Mouse (Mus musculus) left cerebral cortex, postnatal 14 days (tissue): ENCODE measurements around the gene Eya3. TPM values are rescaled to one million over a fixed set of nuclear protein-coding genes. Genes with fewer than 3 reads are reported as not detected.
"Not testable (repeated sequence)": the region's sequence is repeated elsewhere in the genome, so short reads cannot be mapped to it uniquely, and the experiment has no call there.

Experiments used
- DNase-seq, 2 experiments: peaks; one replicate each; pipeline ENCODE4 v3.0.0; 2021 to 2022; ENCODE audit warnings: low spot score in 2 of 2, mixed read lengths in 1 of 2
- intact Hi-C: fragments of 180-260 bp; cut with DNase I; formaldehyde crosslinking; loops from one replicate; pipeline ENCODE4 v1.15.1; 2025
- long read RNA-seq, 2 experiments: library from polyadenylated mRNA; stranded (forward); transcript quantifications; one replicate each; pipeline ENCODE4 v2.0.0; 2021
- total RNA-seq, 2 experiments: library from RNA; stranded (reverse); gene quantifications; 2 replicates each; pipeline ENCODE4 v1.2.3; 2021

The Eya3 gene
- total RNA-seq = 10 to 100 TPM; 26.6 to 29.4 TPM
- long read RNA-seq, experiment 1, partial matches to known transcripts = 0 of 2 reads
- long read RNA-seq, experiment 1, other reads (novel, unspliced or antisense) = 2 of 2 reads
- long read RNA-seq, experiment 2, full-length matches to known transcripts = 5 of 6 reads
- long read RNA-seq, experiment 2, partial matches to known transcripts = 0 of 6 reads
- long read RNA-seq, experiment 2, other reads (novel, unspliced or antisense) = 1 of 6 reads

DNA sequence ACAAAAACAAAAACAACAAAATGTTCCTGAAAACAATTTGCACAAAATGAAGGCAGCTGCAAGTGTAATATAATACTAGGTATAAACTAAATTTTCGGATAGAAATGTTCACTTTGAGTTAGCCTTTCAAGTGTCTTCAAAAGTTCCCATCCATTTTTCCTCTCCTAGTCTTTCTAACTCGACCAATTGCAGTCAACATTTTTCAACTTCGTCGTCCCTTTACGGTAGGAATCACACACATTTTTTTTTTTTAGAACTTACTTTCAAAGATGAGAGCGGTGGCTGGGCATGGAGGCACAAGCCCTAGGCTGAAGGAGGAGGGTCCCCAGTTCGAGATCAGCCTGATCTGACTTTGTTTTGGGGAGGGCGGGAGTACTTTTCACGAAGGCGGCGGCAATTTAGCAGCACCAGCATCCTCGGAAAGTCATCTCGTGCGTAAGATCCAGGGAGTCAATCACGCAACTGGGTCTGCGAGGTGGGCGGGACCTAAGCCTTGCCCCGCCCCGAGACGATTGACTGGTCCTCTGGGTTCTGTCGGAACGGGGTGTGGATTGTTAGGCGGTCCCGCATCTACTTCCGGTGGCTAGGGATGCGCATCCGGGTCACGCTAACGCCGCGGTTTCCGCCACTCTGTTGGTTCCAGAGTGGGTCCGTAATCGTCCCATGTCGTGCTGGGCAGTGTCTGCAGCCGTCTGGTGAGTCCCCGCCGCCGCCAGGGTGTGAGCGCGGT lies at the start of gene Eya3:
TSS of gene Eya3 (plus strand) at position 527 of the 730 bp plus-strand sequence.
- intact Hi-C loops = loop anchor here (5.0 kb wide), 1 partner anchor 71 kb away; no protein-coding TSS in a partner anchor
- DNase-seq = peak; percentile 94 to 97

DNA sequence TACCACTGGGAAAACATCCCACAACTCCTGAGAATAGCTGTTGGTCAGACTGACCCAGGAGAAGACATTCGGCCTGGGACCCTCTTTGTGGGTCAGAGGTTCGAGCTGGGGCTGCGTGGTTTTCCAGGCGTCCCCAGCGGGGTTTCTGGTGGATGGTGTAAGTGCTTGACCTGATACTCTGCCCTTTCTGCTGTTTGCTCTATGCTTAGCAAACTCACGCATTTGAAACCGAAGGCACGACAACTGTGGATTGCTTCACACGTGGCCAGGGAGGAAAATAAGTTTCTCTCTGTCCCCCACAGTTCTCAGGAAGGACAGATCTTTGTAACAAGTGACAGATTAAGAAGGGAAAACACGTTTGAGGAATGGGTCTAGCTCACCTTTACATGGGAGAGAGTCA lies 48.1 kb upstream of the Eya3 start:
- intact Hi-C loops = no loop called here
- DNase-seq = no peak

DNA sequence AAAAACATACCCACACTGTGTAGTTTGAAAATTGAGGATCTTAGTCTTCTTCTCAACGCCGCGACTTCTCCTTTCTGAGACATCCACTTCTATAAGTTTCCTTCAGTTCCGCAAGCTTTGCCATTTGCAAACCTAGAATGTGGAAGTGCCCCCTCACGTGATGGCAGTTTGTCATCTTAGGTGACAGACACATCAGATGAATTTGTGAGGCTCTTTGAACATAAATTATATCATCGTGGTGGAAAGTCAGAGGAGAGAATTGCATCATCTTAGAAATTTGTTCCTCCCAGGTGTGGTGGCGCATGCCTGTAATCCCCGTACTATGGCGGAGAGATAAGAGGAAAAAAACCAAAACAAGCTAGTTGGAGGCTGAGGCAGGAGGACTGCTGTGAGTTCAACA lies 45.8 kb upstream of the Eya3 start:
- intact Hi-C loops = no loop called here
- DNase-seq = peak in 1 of 2 experiments; percentile 19

DNA sequence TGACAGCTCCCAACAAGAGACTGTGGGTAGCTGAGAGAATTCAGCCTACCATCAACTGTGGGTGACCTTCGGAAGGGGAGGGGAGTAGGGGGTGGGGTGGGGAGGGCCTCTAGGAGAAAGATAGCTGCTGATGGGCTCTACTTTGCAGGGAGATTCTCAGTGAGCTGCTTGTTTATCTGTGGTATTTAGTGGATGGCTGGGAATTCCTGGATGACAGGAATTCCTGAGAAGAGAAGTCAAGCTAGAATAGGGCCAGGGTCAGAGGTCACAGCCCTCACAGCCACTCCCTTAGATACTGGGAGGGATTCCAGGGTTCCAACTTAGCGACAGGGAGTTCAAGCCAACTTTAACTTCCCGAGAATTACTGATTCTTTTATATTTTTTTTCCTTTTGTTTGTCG lies 44.6 kb upstream of the Eya3 start:
- intact Hi-C loops = no loop called here
- DNase-seq = no peak

DNA sequence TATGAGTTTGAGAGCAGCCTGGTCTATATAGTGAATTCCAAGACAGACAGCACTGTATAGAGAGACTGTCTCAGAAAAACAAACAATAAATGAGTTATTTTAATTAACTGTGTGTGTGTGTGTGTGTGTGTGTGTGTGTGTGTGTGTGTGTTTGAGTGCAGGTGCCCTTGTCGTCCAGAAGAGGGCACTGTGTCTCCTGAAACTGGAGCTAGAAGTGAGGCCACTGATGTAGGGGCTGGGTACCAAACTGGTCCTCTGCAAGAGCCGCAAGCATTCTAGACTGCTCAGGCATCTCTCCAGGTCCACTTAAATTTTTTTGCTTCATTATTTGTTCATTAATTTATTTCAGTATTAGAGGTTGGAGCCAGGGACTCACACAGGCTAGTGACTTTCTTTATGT lies 39.9 kb upstream of the Eya3 start:
- no peak for DNase-seq
- intact Hi-C loops = no loop called here

DNA sequence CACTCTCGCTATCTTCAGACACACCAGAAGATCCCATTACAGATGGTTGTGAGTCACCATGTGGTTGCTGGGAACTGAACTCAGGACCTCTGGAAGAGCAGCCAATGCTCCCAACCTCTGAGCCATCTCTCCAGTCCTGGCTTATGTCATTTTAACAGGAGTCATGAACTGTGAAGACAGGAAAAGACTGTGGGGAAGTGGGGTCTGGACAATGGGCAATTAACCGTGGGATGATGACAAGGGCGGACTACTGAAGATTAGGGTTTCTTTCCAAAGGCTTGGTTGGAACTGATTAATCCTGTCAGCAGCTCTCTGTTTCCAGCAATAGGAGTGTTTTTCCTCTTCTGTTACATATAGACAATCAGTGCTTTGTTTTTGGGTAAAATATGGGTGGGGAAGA lies 39.0 kb upstream of the Eya3 start:
- intact Hi-C loops = no loop called here
- no peak for DNase-seq

DNA sequence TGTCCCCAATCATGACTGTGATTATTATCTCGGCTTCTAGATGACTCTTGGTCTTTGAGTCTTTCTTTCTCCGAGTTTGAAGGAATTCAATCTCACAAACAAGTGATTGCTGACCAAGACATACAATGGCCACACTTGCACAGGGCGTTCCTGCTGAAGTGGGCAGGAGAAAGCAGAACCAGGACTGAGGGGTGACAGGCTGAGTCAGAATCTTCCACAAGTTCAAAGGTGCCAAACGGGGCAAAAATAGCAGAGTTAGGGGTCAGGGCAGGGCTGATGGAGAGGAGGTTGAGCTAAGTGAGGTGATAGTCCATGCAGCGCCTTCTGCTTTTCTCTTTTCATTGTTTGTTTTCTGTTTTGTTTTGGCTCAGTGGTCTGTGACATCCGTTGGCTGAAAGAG lies 38.3 kb upstream of the Eya3 start:
- intact Hi-C loops = no loop called here
- no peak for DNase-seq

DNA sequence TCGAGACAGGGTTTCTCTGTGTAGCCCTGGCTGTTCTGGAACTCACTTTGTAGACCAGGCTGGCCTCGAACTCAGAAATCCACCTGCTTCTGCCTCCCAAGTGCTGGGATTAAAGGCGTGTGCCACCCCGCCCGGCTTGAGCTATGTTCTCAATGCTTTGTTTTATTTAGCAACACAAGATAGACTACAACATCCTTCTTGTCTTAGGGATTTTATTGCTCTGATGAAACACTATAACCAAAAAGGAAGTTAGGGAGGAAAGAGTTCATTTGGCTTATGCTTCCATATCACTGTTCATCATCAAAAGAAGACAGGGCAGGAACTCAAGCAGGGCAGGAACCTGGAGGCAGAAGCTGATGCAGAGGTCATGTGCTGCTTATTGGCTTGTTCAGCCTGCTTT lies 37.5 kb upstream of the Eya3 start:
- DNase-seq, intact Hi-C loops: not testable (repeated sequence)

DNA sequence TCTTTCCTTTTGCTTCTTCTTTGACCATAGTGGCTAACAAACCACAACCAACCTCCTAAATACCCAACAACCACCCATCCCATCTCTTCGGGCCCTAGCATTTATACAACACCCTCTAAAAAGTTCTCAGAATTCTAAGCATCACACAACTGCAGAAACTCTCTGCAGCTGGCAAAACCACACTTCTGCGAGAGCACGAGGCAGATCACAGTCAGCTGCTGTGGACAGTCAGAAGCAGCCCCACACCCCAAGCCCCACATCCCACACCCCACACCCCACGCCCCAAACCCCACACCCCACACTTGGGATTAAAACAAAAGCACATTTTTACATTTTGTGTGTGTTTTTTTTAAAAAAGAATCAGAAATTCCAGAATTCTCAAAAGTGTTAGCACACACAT lies 35.3 kb upstream of the Eya3 start:
- DNase-seq = no peak
- intact Hi-C loops = no loop called here

DNA sequence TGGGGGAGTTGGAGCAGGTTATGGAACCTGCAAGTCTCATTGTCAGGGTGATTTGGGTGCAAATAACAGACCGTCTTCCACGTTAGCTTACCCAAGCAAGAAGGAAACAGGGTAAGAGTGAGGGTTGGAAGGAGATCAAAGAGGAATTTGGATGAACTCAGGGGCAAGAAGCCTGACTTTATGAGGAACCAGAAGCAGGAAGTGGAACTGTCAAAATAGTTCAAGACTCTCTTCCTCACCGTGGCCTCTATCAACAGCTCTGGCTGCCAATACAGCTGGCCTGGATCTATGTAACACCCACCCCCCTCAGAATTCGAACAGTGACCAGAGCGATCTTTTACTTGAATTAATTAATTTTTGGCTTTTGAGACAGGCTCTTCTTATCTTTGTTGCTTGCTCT lies 33.0 kb upstream of the Eya3 start:
- intact Hi-C loops = no loop called here

DNA sequence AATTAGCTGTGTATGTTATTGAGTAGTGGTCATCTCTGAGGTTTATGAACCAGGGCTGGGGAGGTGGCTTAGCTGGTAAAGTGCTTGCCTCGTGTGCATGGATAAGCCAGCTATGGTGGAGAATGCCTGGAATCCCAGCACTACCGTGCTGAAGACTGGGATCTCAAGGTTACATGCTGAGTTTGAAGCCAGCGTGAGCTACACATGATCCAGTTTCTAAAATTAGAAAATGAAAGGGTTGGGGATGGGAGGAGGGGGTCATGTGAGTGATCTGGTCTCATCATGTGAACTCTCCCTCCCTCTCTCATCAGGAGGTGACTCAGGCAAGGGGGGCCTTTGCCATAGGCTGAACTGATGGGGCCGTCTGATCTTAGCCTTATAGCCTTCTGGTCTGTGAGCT lies 30.6 kb upstream of the Eya3 start:
- no peak for DNase-seq
- intact Hi-C loops = no loop called here

More for the DNA sequence above, 33.0 kb upstream of the Eya3 start:
- DNase-seq = no peak

DNA sequence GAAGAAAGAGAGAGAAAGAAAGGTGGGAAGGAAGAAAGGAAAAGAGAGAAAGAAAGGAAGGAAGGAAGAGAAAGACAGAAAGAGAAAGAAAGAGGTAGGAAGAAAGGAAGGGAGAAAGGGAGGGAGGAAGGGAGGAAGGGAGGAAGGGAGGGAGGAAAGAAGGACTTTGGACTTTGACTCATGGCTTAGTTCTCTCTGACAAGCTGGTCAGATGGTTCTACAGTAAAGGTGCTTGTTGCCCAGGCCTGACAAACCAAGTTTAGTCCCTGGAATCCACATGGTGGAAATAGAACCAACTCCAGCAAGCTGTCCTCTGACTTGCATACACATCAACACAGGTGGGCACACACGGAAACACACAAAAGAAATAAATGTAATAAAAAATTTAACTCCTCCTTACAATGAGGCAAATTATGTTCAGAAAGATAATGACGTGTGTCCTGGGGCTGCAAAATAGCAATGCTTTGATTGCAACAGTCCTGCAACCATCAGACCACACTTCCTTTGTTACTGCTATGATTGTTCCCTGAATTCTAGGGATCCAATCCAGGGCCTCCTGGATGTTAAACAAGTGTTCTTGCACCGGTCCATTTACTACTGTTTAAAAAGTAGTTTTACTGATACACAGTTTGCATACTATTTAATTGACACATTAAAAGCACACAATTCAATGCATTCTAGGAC lies 28.3 kb upstream of the Eya3 start:
- no peak for DNase-seq
- intact Hi-C loops = no loop called here

DNA sequence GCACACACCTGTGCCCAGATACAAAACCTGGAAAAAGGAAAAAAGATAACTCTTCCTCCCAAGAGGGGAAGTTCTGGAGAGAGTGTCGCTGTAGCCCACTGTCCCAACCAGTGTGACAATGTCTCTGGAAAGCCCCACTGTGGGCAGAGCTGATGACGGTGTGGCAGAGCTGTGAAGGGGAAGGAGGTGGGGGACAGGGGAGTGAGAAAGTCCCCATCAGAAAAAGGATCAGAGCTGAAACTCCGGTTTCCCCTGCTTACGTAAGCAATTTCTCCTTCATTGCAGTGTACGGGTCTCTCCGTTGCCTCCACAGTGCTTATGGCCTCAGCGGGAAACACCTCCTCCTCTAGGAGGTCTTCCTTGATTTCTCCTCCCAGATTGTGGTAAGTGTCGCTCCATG lies 27.5 kb upstream of the Eya3 start:
- intact Hi-C loops = no loop called here
- no peak for DNase-seq

DNA sequence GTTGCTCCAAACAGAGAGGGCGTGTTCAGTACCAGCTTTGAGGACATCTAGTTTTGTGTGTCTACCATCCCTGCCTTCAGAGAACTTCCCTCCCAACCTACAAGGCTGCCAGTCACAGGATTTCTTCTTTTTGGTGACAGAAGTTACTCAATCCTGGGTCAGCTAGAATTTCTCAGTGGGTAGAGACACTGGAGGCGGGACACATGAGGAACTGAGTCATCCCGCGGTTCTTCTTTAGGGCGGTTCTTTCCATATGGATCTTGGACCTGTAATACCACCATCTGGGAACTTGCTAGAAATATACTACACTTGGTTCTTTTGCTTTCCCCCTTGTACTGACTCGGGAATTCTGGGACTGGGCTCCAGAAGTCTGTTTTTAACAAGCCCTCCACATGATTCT lies 20.9 kb upstream of the Eya3 start:
- intact Hi-C loops = loop anchor here (5.0 kb wide), 1 partner anchor 71 kb away; no protein-coding TSS in a partner anchor

DNA sequence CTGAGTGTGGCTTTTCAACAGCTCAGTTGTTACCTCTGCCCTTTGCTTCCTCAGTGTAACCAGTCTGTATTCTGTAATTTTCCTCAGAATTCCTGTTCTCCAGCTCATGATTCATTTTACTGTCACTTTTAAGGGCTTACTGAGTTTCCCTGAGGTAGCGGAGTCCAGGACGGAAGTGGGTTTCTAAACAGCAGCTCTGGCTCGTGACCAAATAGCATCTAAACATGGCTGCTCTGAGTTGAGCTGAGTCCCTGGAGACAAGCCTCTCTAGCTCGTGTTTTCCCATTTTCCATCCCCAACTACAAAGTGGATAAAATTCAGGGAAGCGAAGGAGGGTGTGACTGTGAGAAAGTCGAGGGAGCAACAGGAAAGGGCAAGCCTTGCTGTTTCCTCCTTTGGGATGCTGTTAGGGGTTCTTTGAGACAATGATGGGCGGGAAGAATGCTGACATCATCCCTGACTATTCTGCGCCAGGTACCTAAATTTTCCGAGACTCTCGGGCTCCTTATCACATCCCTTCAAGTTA lies 19.9 kb upstream of the Eya3 start:
- intact Hi-C loops = loop anchor here (5.0 kb wide), 1 partner anchor 72 kb away; no protein-coding TSS in a partner anchor
- no peak for DNase-seq

More for the DNA sequence above, 20.9 kb upstream of the Eya3 start:
- DNase-seq = peak; percentile 50 to 60

DNA sequence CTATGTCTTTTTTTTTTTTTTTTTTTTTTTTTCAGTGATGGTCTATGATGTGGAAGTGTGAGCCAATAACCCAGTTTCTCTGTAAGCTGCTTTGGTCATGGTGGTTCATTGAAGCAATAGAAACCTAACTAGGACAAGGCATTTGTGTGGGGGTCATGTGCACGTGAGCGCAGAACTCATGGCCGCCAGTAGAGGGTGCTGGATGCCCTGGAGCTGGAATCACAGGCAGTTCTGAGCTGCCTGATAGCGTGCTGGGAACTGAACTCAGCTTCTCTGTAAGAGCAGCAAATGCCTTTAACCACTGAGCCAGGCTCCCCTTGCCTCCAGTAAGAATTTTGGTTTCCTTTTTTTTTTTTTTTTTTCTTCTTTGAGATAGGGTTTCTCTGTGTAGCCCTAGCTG lies 18.7 kb upstream of the Eya3 start:
- DNase-seq = no peak
- intact Hi-C loops = loop anchor here (5.0 kb wide), 1 partner anchor 48 kb away; no protein-coding TSS in a partner anchor

DNA sequence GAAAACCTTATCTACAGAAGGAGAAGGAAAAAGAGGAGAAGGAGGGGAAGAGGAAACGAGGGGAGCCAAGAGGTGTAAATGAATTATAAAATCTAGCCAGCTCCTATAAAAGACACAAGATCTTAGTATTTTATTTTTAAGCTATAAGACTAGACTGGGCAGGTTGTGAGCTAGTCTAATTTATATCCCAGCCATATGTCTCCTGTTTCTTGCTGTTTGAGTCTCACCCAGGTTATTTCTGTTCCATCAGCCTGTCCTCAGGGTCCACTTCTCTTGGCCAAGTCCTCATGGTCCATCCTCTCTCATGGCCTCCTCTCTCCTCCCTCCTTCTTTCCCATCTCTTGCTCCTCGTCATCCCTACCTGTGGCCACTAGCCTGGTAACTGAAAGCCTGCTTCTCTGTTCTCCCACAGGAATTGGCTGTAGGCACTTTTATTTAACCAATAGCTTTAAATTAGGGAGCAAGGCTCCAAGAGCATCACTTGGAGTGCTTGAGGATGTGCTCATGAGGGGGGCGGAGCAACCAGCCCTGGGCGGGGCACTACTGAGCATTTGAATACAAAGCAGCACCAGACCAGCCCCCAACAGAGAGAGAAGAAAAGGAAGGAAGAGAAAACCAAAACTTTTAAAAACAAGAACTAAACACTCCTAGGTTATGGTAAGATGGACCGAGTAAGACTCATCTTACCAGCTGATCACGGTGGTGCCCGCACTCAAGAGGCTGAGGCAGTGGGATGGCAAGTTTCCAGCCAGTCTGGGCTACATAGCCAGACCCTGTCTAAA lies 17.3 kb upstream of the Eya3 start:
- intact Hi-C loops = loop anchor here (5.0 kb wide), 1 partner anchor 49 kb away; no protein-coding TSS in a partner anchor
- DNase-seq = no peak

DNA sequence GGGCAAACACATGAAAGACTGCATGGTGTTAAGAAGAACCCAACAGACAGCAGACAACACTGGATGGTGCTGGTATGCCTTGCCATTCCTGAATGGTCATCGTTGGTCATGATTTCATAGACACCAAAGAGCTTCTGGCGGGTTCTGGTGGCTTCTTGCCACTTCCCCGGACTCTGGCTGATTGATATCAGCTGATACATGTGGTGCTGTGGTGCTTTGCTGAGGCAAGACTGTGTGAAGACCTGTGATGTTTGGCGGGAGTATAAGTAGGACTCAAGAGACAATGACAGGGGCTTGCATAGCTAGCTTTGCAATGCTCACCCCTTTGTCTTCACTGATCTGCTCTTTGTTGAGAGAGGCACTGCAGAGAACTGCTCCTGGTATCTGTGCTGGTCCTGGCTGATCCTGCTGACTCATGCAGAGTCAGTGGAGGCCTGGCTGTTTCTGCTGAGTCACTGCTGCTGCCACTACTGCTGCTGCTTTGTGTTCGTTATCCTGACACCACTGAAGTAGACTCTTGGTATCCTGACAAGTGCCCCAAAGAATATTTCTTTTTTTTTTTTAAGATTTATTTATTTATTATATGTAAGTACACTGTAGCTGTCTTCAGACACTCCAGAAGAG lies 14.6 kb upstream of the Eya3 start:
- DNase-seq = no peak
- intact Hi-C loops = loop anchor here (5.0 kb wide), 1 partner anchor 52 kb away; no protein-coding TSS in a partner anchor

DNA sequence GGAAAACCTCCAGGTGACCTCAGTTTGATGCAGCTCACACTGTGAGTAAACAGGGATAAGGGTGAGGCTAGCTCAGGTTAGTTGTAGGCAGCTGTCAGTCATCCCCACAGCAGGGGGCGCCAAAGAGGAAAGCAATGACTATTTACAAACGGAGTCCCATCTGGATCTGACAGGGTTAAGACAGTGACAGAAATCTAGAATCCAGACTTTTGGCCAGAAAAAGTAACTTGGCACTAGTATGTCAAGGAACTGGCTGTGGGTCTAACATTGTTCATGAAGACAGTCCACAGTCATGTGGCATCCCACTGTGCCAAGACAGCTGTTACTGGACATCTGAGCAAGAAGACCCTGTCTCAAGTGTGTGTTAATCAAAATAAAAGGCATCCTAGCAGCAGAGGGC lies 10.0 kb upstream of the Eya3 start:
- intact Hi-C loops = no loop called here
- DNase-seq = no peak
